Mouse (Mus musculus) CD4-positive naive resting alpha-beta T cell, adult 57 days (primary cell): ENCODE data around the gene Ccser1. TPM values are rescaled to one million over a fixed set of nuclear protein-coding genes. Genes with fewer than 3 reads are reported as not detected.

Experiments used
- total RNA-seq: library from RNA; stranded (reverse); gene quantifications from one replicate; pipeline ENCODE4 v1.2.4, GENCODE M21; 2023

Gene Ccser1
- total RNA-seq = 1.7 TPM

GRCm38 (mm10) chr6:61179949-61180755 is at the start of gene Ccser1:
Gene Ccser1, plus strand, starts transcription at chr6:61180324.

